Mouse (Mus musculus): ENCODE results near the gene Qrich1. TPM values are rescaled to one million over a fixed set of nuclear protein-coding genes. Genes with fewer than 3 reads are reported as not detected.
A peak's percentile ranks its signal among the peaks of the same experiment; 100 is the strongest.

Qrich1 gene
- polyA plus RNA-seq, 1 experiment, result 44.0 TPM

- Histone ChIP-seq H3K27me3 (ENCODE audit: control insufficient read depth, insufficient read depth, insufficient read length) (no peaks in the 10 kb centered on the region), H3K4me3 (no peak overlapping the region), H3K79me2 (ENCODE audit: control insufficient read depth, insufficient read depth) (peaks cover 3% of the 10 kb centered on the region), H3ac (ENCODE audit: control insufficient read depth, insufficient read length) (no peak overlapping the region), H3K36me3 (ENCODE audit: control insufficient read depth, insufficient read depth) (peaks cover 8% of the 10 kb centered on the region), H3K4me2 (ENCODE audit: low read depth) (no peak overlapping the region)
- TF ChIP-seq POLR2A (IDR thresholded peaks at IDR 0.05; ENCODE audit: insufficient read length, low read depth) (no peak), TCF3 (IDR thresholded peaks at IDR 0.05; ENCODE audit: insufficient read length, low read depth) (no peak), POLR2AphosphoS2 (IDR thresholded peaks at IDR 0.05; ENCODE audit: insufficient read length, low read depth) (no peak), E2F4 (IDR thresholded peaks at IDR 0.05; ENCODE audit: insufficient read depth) (no peak), REST (IDR thresholded peaks at IDR 0.05; ENCODE audit: insufficient read depth, insufficient read length) (no peak), CEBPB (IDR thresholded peaks at IDR 0.05; ENCODE audit: insufficient read depth, poor library complexity, severe bottlenecking) (no peak), MYOD1 (IDR thresholded peaks at IDR 0.05; ENCODE audit: control insufficient read depth in 1 of 3, insufficient read length in 2 of 3, low read depth in 2 of 3) (no peak), SRF (IDR thresholded peaks at IDR 0.05; ENCODE audit: control insufficient read depth, insufficient read length, low read depth) (no peak), TCF12 (IDR thresholded peaks at IDR 0.05; ENCODE audit: insufficient read depth, poor library complexity, severe bottlenecking) (no peak), MYOG (IDR thresholded peaks at IDR 0.05; ENCODE audit: control insufficient read depth in 1 of 3, insufficient read depth in 1 of 3, insufficient read length in 2 of 3, low read depth in 2 of 3) (no peak), USF1 (IDR thresholded peaks at IDR 0.05; ENCODE audit: low read depth) (no peak), MAX (IDR thresholded peaks at IDR 0.05; ENCODE audit: low read depth) (no peak)
Observed at GRCm38 (mm10) chr9:108573774-108574690, 57.4 kb downstream of the Qrich1 start.

- TF ChIP-seq REST (IDR thresholded peaks at IDR 0.05; ENCODE audit: insufficient read depth, insufficient read length) (no peak), E2F4 (IDR thresholded peaks at IDR 0.05; ENCODE audit: insufficient read depth) (no peak), CEBPB (IDR thresholded peaks at IDR 0.05; ENCODE audit: insufficient read depth, poor library complexity, severe bottlenecking) (no peak), SRF (IDR thresholded peaks at IDR 0.05; ENCODE audit: control insufficient read depth, insufficient read length, low read depth) (no peak), USF1 (IDR thresholded peaks at IDR 0.05; ENCODE audit: low read depth) (no peak), TCF3 (IDR thresholded peaks at IDR 0.05; ENCODE audit: insufficient read length, low read depth) (no peak), POLR2A (IDR thresholded peaks at IDR 0.05; ENCODE audit: insufficient read length, low read depth) (no peak), TCF12 (IDR thresholded peaks at IDR 0.05; ENCODE audit: insufficient read depth, poor library complexity, severe bottlenecking) (no peak), MYOG (IDR thresholded peaks at IDR 0.05; ENCODE audit: control insufficient read depth in 1 of 3, insufficient read depth in 1 of 3, insufficient read length in 2 of 3, low read depth in 2 of 3) (no peak), MYOD1 (IDR thresholded peaks at IDR 0.05; ENCODE audit: control insufficient read depth in 1 of 3, insufficient read length in 2 of 3, low read depth in 2 of 3) (no peak), POLR2AphosphoS2 (IDR thresholded peaks at IDR 0.05; ENCODE audit: insufficient read length, low read depth) (no peak), MAX (IDR thresholded peaks at IDR 0.05; ENCODE audit: low read depth) (no peak)
- H3K4me3 ChIP-seq, result no peak overlapping the region
- H3K36me3 ChIP-seq (ENCODE audit: control insufficient read depth, insufficient read depth), result peaks cover 8% of the 10 kb centered on the region
- H3K79me2 ChIP-seq (ENCODE audit: control insufficient read depth, insufficient read depth), result peaks cover 3% of the 10 kb centered on the region
- H3K4me2 ChIP-seq (ENCODE audit: low read depth), result no peak overlapping the region
- H3K27me3 ChIP-seq (ENCODE audit: control insufficient read depth, insufficient read depth, insufficient read length), result no peaks in the 10 kb centered on the region
- H3ac ChIP-seq (ENCODE audit: control insufficient read depth, insufficient read length), result no peak overlapping the region
Observed at GRCm38 (mm10) chr9:108574921-108575320, 58.3 kb downstream of the Qrich1 start.

- Histone ChIP-seq H3K36me3 (ENCODE audit: control insufficient read depth, insufficient read depth) (peaks cover 8% of the 10 kb centered on the region), H3K27me3 (ENCODE audit: control insufficient read depth, insufficient read depth, insufficient read length) (no peaks in the 10 kb centered on the region), H3K4me2 (ENCODE audit: low read depth) (no peak overlapping the region), H3ac (ENCODE audit: control insufficient read depth, insufficient read length) (no peak overlapping the region), H3K4me3 (no peak overlapping the region), H3K79me2 (ENCODE audit: control insufficient read depth, insufficient read depth) (peaks cover 3% of the 10 kb centered on the region)
- TF ChIP-seq MYOD1 (IDR thresholded peaks at IDR 0.05; ENCODE audit: control insufficient read depth in 1 of 3, insufficient read length in 2 of 3, low read depth in 2 of 3) (no peak), MYOG (IDR thresholded peaks at IDR 0.05; ENCODE audit: control insufficient read depth in 1 of 3, insufficient read depth in 1 of 3, insufficient read length in 2 of 3, low read depth in 2 of 3) (no peak), USF1 (IDR thresholded peaks at IDR 0.05; ENCODE audit: low read depth) (no peak)
Observed at GRCm38 (mm10) chr9:108575321-108576297, 59.0 kb downstream of the Qrich1 start.

- TF ChIP-seq MYOG (IDR thresholded peaks at IDR 0.05; ENCODE audit: control insufficient read depth in 1 of 3, insufficient read depth in 1 of 3, insufficient read length in 2 of 3, low read depth in 2 of 3) (peak in 2 of 3 experiments; percentile 8 to 52), POLR2AphosphoS2 (IDR thresholded peaks at IDR 0.05; ENCODE audit: insufficient read length, low read depth) (no peak), MYOD1 (IDR thresholded peaks at IDR 0.05; ENCODE audit: control insufficient read depth in 1 of 3, insufficient read length in 2 of 3, low read depth in 2 of 3) (peak in 1 of 3 experiments; percentile 26), POLR2A (IDR thresholded peaks at IDR 0.05; ENCODE audit: insufficient read length, low read depth) (no peak), USF1 (IDR thresholded peaks at IDR 0.05; ENCODE audit: low read depth) (no peak), REST (IDR thresholded peaks at IDR 0.05; ENCODE audit: insufficient read depth, insufficient read length) (no peak), CEBPB (IDR thresholded peaks at IDR 0.05; ENCODE audit: insufficient read depth, poor library complexity, severe bottlenecking) (no peak), SRF (IDR thresholded peaks at IDR 0.05; ENCODE audit: control insufficient read depth, insufficient read length, low read depth) (no peak), TCF3 (IDR thresholded peaks at IDR 0.05; ENCODE audit: insufficient read length, low read depth) (no peak), E2F4 (IDR thresholded peaks at IDR 0.05; ENCODE audit: insufficient read depth) (no peak)
- Histone ChIP-seq H3K79me2 (ENCODE audit: control insufficient read depth, insufficient read depth) (peaks cover 3% of the 10 kb centered on the region), H3ac (ENCODE audit: control insufficient read depth, insufficient read length) (no peak overlapping the region), H3K27me3 (ENCODE audit: control insufficient read depth, insufficient read depth, insufficient read length) (no peaks in the 10 kb centered on the region), H3K36me3 (ENCODE audit: control insufficient read depth, insufficient read depth) (no peaks in the 10 kb centered on the region), H3K4me3 (peak overlapping the region; percentile 82), H3K4me2 (ENCODE audit: low read depth) (peak overlapping the region; percentile 93)
Observed at GRCm38 (mm10) chr9:108577025-108577424, 60.4 kb downstream of the Qrich1 start.
